Mouse (Mus musculus) midbrain, embryonic 11.5 days (tissue): Measurements from ENCODE around the gene Gm28490. TPM values are rescaled to one million over a fixed set of nuclear protein-coding genes. Genes with fewer than 3 reads are reported as not detected.
"Not testable (repeated sequence)": the region's sequence is repeated elsewhere in the genome, so short reads cannot be mapped to it uniquely, and the experiment has no call there.

ENCODE experiments used
- ATAC-seq: fragments of 200-750 bp; cut with Nextera tagmentation; 2 replicates; pipeline ENCODE4 v1.8.0; 2017; ENCODE audit warnings: moderate TSS enrichment, moderate library complexity; ENCODE audit not compliant: low FRiP score
- DNase-seq: peaks from one replicate; pipeline ENCODE4 v3.0.0; 2015; ENCODE audit warnings: low spot score; ENCODE audit errors: missing footprints
- H3K27ac ChIP-seq: fragments of 300-500 bp; sonication (generic); 2 replicates; pipeline ENCODE4 v1.5.1; 2014; ENCODE audit warnings: low read depth, low read length
- H3K27me3 ChIP-seq: fragments of 300-500 bp; sonication (generic); 2 replicates; pipeline ENCODE4 v1.6.1; 2014; ENCODE audit warnings: mild to moderate bottlenecking, low read length, moderate library complexity, mixed read lengths; ENCODE audit not compliant: control insufficient read depth, insufficient read depth
- H3K36me3 ChIP-seq: fragments of 300-500 bp; sonication (generic); 2 replicates; pipeline ENCODE4 v1.6.1; 2014; ENCODE audit warnings: mild to moderate bottlenecking, low read length, moderate library complexity, mixed read lengths; ENCODE audit not compliant: control insufficient read depth, insufficient read depth
- H3K4me1 ChIP-seq: fragments of 300-500 bp; sonication (generic); 2 replicates; pipeline ENCODE4 v1.6.1; 2014; ENCODE audit warnings: low read length; ENCODE audit not compliant: control insufficient read depth, insufficient read depth
- H3K4me2 ChIP-seq: fragments of 300-500 bp; sonication (generic); 2 replicates; pipeline ENCODE4 v1.6.1; 2014; ENCODE audit warnings: mild to moderate bottlenecking, moderate library complexity
- H3K4me3 ChIP-seq: fragments of 300-500 bp; sonication (generic); 2 replicates; pipeline ENCODE4 v1.5.1; 2014; ENCODE audit warnings: low read depth, low read length
- H3K9ac ChIP-seq: fragments of 300-500 bp; sonication (generic); 2 replicates; pipeline ENCODE4 v1.6.1; 2014; ENCODE audit warnings: low read length
- H3K9me3 ChIP-seq: fragments of 300-500 bp; sonication (generic); 2 replicates; pipeline ENCODE4 v1.6.1; 2016; ENCODE audit warnings: low read length; ENCODE audit not compliant: control insufficient read depth
- WGBS: fragments of 180-500 bp; shearing (Covaris S2); extraction: QIAGEN DNeasy Blood & Tissue Kit; methylation state at CpG from one replicate; pipeline ENCODE4 v1.1.7; 2014; 5-methylcytosine and 5-hydroxymethylcytosine counted together
- polyA plus RNA-seq: library from polyadenylated mRNA; unstranded; fragments of >200 nt; fragmentation: Nextera tagmentation; extraction: Ambion mirVana; gene quantifications from 2 replicates; pipeline ENCODE4 v1.2.1, GENCODE M21; 2014

Gm28490 gene
- not detected in 2 replicates for polyA plus RNA-seq

DNA sequence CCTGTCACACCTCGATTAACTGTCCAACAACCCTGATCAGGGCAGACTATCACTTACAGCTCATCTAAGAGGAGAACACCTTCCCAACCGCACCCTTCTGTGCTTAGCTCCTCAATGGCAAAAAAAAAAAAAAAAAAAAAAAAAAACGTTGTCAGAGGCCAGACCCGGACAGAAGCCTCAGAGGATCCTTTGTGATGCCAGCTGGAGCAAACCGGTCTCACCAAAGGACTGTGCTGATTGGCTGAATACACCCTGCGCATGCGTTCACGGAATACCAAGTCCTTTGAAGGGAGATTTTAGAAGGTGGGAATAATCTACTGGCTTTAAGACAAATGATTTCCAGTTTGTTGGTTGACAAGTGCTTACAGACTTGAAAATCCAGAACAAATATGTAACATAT, at the start of gene Gm28490:
Gene Gm28490 (minus strand): TSS at position 101 of the 400 bp plus-strand sequence.
- DNase-seq, H3K36me3 ChIP-seq, H3K9me3 ChIP-seq, H3K9ac ChIP-seq, H3K4me3 ChIP-seq, ATAC-seq, H3K4me1 ChIP-seq, H3K4me2 ChIP-seq, H3K27me3 ChIP-seq, H3K27ac ChIP-seq: not testable (repeated sequence)
- WGBS: no CpG with 5 or more reads among the region's 8 CpGs
